Mouse (Mus musculus) forebrain, embryonic 11.5 days (tissue): ENCODE data around the gene Vash1. TPM values are rescaled to one million over a fixed set of nuclear protein-coding genes. Genes with fewer than 3 reads are reported as not detected.

Experiments used
- polyA plus RNA-seq: library from polyadenylated mRNA; unstranded; fragments of >200 nt; fragmentation: Nextera tagmentation; extraction: Ambion mirVana; gene quantifications from 2 replicates; pipeline ENCODE4 v1.2.1, GENCODE M21; 2014

Vash1 gene
- polyA plus RNA-seq, 1 experiment from 2014 or later: 23.5 TPM

Other genes starting within 250 kb of the Vash1 start
- 14.9 and 15.7 TPM in 2 replicates for gene Angel1, start 47.8 kb downstream of the Vash1 start, polyA plus RNA-seq
- not detected in 2 replicates for gene Lrrc74a, start 55.7 kb downstream of the Vash1 start, polyA plus RNA-seq
- 40.3 and 42.7 TPM in 2 replicates for gene Irf2bpl, start 206.1 kb downstream of the Vash1 start, polyA plus RNA-seq